Mouse (Mus musculus) large intestine, adult 2 months (tissue): ENCODE data around the gene Slc1a4. TPM values are rescaled to one million over a fixed set of nuclear protein-coding genes. Genes with fewer than 3 reads are reported as not detected.

ENCODE experiments used
- DNase-seq: peaks from one replicate; pipeline ENCODE4 v3.0.0-alpha.2; 2012; ENCODE audit warnings: low read depth, low spot score
- WGBS: fragments of 180-500 bp; shearing (Covaris S2); methylation state at CpG from one replicate; pipeline ENCODE4 v1.1.7; 2018; 5-methylcytosine and 5-hydroxymethylcytosine counted together
- polyA plus RNA-seq: library from polyadenylated mRNA; depleted of rRNA; stranded (reverse); fragments of >200 nt; gene quantifications from 2 replicates; pipeline ENCODE4 v1.2.3, GENCODE M21; 2012; rRNA removed

Slc1a4 gene
- polyA plus RNA-seq, 1 experiment = 6.2 TPM

DNA sequence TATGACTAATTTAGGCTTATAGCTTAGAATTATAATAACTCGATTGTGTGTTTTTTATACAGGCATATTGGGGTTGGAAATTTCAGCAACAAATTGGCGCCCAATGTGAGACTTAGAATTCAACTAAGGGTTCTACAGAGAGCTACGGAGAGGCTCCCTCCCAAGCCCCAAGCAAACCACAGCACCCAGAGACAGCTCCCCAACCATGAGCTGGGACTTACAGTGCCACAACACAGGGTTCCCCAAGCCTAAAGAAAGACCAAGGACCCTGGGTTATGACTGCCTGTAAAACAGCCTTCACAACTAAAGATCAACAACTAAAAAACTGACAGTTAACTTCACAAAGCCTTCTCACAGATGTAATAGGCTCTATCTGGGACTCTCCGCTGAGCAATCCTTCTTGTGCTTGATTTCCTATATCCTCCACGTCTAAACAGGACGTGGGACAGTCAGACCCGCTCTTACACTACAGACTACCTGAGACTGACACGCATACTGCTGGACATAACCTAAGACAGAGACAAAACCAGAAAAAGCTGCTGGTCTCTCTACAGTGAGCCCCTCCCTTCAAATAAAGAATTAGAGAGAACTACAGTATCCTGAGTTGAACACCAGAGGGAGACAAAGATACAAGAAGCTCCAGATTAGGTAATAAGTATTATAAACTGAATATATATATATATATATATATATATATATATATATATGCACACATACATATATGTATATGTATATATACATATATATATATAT, 69.7 kb downstream of the Slc1a4 start:
- DNase-seq = no peak
- WGBS = 58% methylated on average over 8 of the region's 8 CpGs

- no peak for DNase-seq
- 81% methylated on average over 4 of the region's 4 CpGs for WGBS
Measured at GRCm38 (mm10) chr11:20254791-20255190, 77.7 kb downstream of the Slc1a4 start.

DNA sequence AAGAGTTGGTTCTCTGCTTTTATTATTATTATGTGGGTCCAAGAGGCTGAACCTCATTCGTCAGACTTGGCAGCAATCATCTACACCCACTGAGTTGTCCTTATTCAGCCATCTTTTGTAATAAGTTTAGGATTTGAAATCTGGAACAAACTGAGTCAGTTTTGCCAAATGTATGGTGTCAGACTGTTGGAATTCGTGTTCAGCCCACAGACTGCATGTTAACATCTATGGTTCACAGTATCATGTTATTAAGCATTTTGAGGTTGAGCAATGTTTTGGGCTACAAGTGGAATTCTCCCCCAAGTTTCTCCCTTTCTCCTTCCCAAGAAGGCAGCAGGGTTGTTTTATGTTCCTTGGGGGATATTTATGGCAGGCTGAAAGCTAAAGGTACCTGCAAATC, 79.4 kb downstream of the Slc1a4 start:
- no peak for DNase-seq
- 60% methylated on average over 2 of the region's 2 CpGs for WGBS

Other genes starting within 250 kb of the Slc1a4 start
- 32.5 and 38.3 TPM in 2 replicates for gene Actr2, start 219.8 kb downstream of the Slc1a4 start, polyA plus RNA-seq
- gene Rab1a, start 131.3 kb downstream of the Slc1a4 start, polyA plus RNA-seq = 78.2 and 80.0 TPM in 2 replicates
- gene Cep68, start 83.3 kb downstream of the Slc1a4 start, polyA plus RNA-seq = 4.3 and 7.7 TPM in 2 replicates
- gene Sertad2, start 210.5 kb upstream of the Slc1a4 start, polyA plus RNA-seq = 9.6 and 23.0 TPM in 2 replicates